Mouse (Mus musculus) frontal cortex, postnatal 14 days (tissue): Measurements from ENCODE around the gene Ankdd1a.

Source experiments
- DNase-seq, 2 experiments: peaks; one replicate each; pipeline ENCODE4 v3.0.0; 2022; ENCODE audit warnings: low spot score in 2 of 2

Gene Ankdd1a

DNA sequence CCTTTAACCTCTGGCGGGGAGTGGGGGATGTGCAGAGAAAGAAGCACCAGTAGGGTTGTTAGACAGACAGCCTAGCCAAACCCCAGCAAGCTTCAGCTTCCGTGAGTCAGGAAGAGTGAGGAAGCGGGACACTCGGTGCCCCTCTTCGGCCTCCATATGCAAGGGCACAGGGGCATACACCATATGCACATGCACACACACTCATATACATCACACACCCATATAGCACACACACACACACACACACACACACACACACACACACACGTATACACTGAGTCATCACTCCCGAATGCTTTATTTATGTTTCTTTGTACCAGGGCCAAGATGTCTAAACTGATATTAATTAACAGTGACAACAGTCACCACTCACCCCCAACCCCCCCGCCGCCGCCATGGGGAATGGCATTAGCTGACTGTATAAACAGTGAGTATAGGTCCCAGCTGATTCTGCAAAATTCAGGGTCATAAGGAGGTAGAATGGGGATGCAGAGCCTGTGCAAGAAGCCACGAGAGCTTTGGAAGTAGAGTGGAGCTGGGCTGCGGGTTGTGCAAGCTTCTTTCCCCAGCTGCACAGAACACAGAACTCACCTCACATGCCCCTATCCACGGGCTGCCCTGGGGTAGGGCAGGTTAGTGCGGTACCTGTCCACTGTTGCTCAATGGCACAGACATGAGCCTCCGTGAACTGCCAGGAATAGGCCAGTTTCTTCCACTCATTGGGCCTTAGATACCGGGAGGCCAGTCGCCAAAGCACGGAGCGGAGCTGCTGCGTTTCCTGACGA, 17.1 kb downstream of the Ankdd1a start:
- DNase-seq, result no peak

DNA sequence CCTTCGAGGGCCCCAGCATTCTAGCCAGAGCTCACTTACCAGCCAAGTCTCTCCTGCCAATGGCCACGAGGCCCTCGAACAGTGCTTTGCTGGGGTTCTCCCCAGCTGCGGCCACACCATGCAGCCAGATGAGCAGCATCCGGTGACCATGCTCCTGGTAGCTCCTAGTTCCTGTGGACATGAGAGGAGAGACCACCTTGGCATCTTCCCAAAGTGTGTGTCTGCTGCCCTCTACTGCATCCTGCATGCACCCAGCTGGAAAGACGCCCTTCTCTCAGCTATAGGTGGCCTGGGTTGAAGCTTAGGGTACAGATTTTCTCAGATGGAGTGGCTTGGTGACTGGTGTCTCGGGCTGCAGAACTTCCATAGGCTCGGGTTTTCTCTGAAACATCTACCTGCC, 17.8 kb downstream of the Ankdd1a start:
- DNase-seq, result no peak

DNA sequence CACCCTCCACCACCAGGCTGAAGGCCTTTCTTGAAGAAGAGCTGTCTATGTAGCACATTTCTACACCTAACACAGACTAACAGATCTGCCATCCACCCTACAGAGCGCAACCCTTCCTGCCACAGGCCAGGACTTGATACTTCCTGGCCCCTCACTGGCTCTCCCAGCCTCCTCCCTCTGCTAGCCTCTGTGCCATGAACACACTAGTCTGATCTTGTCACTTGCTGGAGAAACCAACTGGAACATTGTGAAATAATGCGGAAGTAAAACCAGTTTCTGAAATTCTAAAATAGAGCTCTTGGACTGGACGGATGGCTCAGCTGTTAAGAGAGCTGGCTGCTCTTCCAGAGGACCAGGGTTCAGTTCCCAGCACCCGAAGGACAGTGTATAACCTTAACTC, 27.1 kb downstream of the Ankdd1a start:
- DNase-seq, result no peak

DNA sequence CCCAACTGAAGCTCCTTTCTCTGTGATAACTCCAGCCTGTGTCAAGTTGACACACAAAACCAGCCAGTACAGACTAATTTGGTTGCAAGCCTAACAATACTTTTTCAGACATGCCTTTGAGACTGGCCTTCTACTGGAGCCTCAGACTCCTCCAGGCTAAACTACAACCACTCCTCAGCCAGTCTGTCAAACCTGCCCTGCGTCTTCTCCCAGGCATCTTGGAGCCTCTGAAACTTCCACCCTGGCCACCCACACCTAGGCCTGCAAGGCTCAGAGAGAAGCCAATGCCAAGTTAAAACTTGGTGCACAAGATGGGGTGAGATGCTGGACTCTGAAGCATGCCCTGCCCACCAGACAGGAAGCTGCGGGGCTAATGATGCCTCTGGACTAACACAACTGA, 27.6 kb downstream of the Ankdd1a start:
- no peak for DNase-seq

DNA sequence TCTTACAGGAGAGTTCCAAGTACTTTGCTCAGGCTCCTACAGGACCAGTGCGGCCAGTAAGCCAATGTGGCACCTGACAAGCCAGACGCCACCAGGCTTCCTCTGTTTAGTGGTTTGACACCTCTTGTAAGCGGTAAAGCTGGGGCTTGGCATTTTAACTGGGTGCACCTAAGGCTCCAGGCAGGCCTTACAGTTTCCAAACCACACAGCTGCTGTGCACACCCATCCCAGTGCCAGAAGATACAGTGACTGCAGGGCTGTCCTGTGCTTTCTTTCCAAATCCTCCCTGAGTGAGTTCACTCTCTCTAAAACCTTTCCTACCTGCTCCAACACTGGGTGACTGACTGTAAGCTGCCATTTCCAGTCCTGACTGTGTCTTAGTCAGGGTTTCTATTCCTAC, 28.5 kb downstream of the Ankdd1a start:
- DNase-seq, result no peak

DNA sequence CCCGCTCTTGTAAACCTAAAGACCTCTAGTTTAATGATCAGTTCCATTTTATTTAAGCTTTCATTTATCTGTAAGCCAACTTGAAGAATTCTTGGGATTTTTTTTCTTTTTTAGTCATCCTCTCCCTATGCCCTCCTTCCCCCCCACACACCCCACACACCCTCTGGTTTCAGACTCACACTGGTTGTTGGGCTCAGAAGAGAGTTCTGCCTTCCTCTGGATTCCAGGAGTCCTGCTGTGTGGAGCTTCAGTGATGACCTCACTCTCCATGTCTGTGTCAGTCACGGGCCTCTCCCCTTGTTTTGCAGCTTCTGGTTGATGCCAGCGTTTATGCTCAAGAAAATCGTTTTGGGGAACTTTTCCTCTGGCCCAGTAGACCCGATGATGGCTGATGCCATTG, 39.9 kb downstream of the Ankdd1a start:
- no peak for DNase-seq

DNA sequence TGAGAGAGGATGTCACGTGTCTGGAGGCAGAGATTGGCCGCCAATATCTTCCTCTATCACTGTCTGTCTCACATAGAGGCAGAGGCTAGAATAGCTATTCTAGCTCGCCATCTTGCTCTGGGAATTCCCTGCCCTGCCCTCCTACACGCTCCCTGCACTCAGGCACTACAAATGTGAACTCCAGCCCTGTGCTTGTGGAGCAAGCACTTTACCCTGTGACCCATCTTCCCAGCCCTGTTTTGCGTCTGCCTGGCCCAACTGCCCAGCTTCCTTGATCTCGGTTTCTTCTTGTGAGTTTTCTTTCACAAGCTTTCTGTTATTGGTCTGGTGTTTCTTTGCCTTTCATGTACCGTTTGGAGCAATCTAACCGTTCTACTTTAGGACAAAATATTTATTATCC, 40.8 kb downstream of the Ankdd1a start:
- DNase-seq, result no peak

DNA sequence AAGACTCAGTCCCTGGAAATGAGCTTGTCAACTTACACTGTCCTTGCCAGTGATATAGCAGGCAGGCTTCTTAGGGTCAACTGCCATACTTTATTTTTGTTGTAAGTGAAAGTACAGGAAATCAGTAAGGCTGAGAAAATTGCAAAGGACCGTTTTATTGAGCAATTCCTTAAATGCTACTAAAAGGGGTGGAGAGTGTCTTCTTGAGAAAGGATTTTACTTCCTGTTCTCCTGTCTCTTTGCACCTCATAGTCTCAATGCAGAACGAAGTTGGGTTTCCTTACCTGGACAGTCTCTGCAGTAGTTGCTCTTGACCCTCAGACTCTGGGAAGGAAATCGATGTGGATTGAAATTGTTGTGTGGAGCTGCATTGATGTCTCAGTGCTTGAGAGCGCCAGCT, 47.2 kb downstream of the Ankdd1a start:
- no peak for DNase-seq

DNA sequence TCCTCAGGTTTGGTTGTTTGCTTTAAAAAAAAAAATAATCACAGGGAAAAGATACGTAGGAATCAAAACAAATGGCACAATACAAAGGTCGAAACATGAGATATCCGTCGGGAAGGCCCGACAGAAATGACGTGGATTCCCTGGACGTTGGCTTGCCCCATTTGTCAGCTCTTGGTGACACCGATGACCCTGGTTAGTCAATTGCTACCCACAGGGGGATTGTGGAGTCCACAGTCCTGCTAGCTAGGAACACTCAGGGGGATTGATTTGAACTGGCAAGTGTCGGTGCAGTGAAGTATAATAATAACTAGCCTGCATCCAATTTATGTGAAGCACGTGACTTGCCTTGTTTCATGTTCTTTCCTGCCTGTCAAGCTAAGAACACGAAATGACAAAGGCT, 52.3 kb downstream of the Ankdd1a start:
- no peak for DNase-seq

DNA sequence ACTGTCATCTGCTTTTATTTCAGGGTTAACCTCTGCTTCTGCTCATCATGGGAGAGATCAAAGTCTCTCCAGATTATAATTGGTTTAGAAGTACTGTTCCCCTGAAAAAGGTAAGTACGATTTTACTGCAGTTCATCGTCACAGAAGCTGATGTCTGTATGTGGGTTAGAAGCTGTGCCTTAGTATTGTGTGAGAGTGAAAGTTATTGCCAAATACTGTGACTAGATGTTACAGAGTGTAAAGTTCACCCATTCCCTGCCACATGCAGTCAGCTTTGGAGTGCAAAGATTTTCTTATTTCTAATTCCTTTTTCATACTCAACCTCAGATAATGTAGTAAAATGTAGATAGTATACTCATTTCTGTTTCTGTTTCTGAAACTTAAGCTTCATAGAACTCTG, 54.8 kb downstream of the Ankdd1a start:
- DNase-seq, result no peak

DNA sequence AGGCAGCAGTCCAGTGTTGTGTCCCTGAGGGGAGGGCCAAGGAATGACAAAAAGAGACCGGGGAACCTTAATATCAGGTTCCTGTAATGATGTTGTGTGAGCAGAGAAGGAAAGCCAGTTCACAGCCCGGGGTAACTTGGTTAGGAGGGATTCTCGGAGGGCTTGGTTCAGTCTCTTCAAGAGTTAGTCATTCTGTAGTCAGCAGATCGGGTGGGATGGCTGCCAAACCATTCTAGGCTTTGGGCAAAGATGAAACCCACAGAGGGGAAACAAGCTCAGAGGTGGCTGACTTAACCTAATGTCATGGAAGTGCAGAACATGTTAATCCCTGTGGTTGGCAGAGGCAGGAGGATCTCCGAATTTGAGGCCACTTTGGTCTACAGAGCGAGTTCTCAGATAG, 55.8 kb downstream of the Ankdd1a start:
- DNase-seq, result peak in 1 of 2 experiments; percentile 9

DNA sequence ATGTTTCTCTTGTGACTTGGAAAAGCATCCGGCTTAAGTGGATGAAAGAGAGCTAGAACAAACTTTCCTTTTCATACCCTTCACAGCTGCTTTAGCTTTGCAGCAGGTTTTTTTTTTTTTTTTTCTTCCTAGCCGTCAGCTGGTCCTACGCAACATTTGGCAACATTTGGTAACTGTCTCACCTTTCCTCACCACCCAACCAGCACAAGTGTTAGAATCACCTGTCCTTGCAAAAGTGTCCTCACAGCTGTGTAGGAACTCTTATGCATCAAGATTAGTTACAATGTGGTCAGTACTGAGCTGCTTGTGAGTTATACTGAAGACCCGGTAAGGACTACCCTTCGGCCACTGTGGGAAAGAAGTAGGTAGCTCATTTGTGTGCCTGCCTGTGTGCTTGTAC, 57.4 kb downstream of the Ankdd1a start:
- no peak for DNase-seq

DNA sequence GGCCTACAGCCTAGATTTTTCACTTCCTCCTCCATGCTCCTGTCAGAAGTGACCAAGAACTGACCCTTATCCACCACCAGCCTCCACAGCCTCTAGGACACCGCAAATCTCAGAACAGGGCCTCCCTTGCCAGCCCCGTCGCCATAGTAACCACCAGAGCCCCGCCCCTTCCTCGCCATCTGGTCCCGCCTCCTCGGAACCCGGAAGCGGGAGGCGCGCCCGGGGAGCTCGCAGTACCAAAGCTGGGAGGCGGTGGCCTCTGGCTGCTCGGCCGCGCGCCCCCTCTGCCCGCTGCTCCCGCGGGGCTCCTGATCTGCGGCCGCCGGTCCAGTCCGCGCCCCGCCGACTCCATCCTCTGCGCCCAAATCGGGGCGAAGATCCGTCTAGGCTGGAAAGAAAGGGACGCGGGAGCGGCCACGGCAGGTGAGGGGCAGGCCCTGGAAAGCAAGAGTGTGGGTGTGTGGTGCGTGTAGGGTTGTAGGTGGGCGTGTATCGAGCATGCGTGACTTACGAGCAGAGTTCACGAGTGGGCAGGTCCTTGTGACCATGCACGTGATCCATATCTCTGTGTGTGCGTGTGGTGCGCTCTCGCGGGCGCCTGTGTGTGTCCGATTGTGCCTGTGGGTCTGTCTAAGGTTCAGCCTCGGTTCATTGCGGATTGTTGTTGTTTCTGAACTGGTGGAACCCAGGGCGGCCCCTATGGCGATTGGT, 59.1 kb downstream of the Ankdd1a start, which contains the start of gene Spg21:
TSS of gene Spg21 (plus strand) at position 216 of the 711 bp plus-strand sequence.
- DNase-seq, result peak; percentile 88 to 93

DNA sequence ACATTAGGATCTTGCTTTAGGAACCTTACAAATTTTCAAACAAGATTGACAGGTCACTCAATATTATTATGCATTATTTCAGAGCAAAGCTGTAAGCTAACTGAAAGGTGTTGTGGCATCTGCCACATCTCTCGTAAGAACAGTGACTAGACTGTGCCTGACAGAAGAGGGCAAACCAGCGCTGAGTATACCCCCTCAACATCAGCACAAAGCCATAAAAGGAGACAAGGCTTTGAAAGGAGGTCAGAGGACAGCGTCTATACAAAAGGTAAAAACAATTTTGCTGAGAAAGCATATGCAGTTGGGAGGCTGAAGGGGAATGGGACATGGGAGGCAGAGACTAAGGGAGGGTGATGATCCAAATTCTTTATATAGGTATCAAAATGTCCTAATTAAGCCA, 59.8 kb downstream of the Ankdd1a start:
- no peak for DNase-seq

DNA sequence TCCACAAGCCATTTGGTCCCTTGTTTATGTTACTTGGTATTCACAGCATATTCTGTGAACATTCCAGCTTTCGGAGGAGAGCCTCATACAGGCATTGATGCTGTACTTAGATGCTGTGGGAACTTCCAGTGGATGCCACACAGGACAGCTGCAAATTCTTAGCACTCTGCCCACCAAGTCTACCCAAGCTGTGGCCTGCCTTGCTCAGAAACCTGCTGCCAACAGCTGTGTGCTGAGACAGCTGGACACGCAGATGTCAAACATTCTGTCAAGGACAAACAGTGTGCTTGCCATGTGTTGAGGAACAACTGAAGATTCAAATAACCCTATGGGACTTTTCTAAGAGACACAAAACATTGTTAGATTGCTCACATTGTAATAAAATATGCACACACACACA, 61.0 kb downstream of the Ankdd1a start:
- DNase-seq, result no peak

DNA sequence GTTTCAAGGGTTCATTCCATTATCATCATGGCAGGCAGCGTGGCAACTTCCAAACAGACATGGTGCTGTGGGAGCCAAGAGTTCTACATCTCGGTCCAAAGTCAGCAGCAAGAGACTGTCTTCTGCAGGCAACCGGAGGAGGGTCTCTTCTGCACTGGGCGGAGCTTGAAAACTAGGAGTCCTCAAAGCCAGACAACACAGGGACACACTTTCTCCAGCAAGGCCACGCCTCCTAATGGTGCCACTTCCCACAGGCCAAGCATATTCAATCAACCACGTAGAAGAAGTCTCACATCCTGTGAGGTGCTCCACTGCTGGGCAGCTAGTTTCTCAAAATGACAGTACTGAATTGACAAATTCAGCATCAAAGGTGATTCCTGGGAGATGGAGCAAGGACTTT, 72.0 kb downstream of the Ankdd1a start:
- no peak for DNase-seq

DNA sequence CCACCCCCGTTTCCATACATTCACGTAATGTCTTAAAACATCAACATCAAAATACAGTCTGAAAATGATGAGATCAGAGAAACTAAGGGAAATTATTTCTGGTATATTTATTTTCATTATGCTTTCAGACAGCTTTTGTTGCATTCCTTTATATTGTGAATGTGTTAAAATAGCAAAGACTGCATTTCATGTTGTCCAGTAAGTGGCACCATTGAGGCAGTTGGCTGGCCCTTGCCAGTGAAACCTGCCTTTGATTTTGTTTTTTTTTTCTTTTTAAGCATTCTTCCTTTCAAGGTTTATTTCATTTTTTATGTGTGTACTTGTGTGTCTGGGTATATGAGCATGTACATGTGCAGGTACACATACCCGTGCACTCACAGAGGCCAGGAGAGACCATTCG, 75.3 kb downstream of the Ankdd1a start:
- no peak for DNase-seq
